11 mouse cellular contexts compared by ENCODE assay signal in genomic region chr2:24181683-24182331, GRCm38 (mm10). TPM values are rescaled to one million over a fixed set of nuclear protein-coding genes. Genes with fewer than 3 reads are reported as not detected.
DNase-seq lines count a peak whose midpoint lies in the region; ATAC-seq and TF ChIP-seq lines count a peak whose summit lies in the region.
"Not testable (repeated sequence)": the region's sequence is repeated elsewhere in the genome, so short reads cannot be mapped to it uniquely, and the experiment has no call there.
"Had no signal": no experiment of that assay in that cellular context is flagged by ENCODE, and none has a peak within 500 bp of the region (broad histone marks: within the 10 kb centered on the region; RNA-seq: fewer than 3 reads in every experiment).

No protein-coding gene starts in this region.

- not testable (repeated sequence) for H3K27ac ChIP-seq in ES-E14 (ENCODE audit: insufficient read depth, low read depth, low read length, poor library complexity, severe bottlenecking); forebrain, postnatal 0 days (ENCODE audit: low read depth, low read length); limb, embryonic 11.5 days (replicated peaks; ENCODE audit: low read depth, low read length)

- 9% methylated on average over 14 of the region's 14 CpGs for WGBS in forebrain, postnatal 0 days
- 18% methylated on average over 14 of the region's 14 CpGs for WGBS in limb, embryonic 11.5 days

- in situ Hi-C loops in ES-E14 (cut with MboI; ENCODE audit: low sequenced_read_pairs in 2 of 2, unreplicated experiment in 2 of 2): not testable (repeated sequence)

- not testable (repeated sequence) for H3K9ac ChIP-seq in ES-E14 (ENCODE audit: insufficient read depth, low read depth, low read length, poor library complexity, severe bottlenecking); forebrain, postnatal 0 days; limb, embryonic 11.5 days (ENCODE audit: low read length)

- not testable (repeated sequence) for H3K27me3 ChIP-seq in forebrain, postnatal 0 days (ENCODE audit: insufficient read depth, low read length); limb, embryonic 11.5 days (ENCODE audit: control insufficient read depth, insufficient read depth, low read length)

- not testable (repeated sequence) for H3K4me1 ChIP-seq in ES-E14 (ENCODE audit: control insufficient read depth in 2 of 2, insufficient read depth in 2 of 2, low read length in 2 of 2, poor library complexity in 1 of 2); forebrain, postnatal 0 days (ENCODE audit: insufficient read depth); limb, embryonic 11.5 days (ENCODE audit: control insufficient read depth, insufficient read depth, low read length)

- peak; percentile 29 for DNase-seq in ES-E14 (ENCODE audit: low read depth, low spot score)
- DNase-seq in cerebellum, postnatal 10 days: peak; percentile 54 to 65
- peak; percentile 63 for DNase-seq in forebrain, postnatal 0 days
- DNase-seq in heart, postnatal 10 days: peak; percentile 8 to 22
- peak; percentile 64 for DNase-seq in kidney, postnatal 10 days
- peak; percentile 68 for DNase-seq in limb, embryonic 11.5 days (ENCODE audit: low spot score)
- peak; percentile 43 to 64 for DNase-seq in right cerebral cortex, adult 2 months (ENCODE audit: low spot score in 2 of 2)

- peak; percentile 67 for TF ChIP-seq CTCF in forebrain, postnatal 0 days (IDR thresholded peaks at IDR 0.05; ENCODE audit: low read depth)

- H3K4me3 ChIP-seq in ES-E14 (ENCODE audit: insufficient read depth in 1 of 2, low read depth in 1 of 2, low read length in 2 of 2, poor library complexity in 1 of 2, severe bottlenecking in 1 of 2): 0 out of 4 replicates have a peak overlapping the region, but pooled peaks of 1 of the 2 experiments have one; percentile 24
- not testable (repeated sequence) for H3K4me3 ChIP-seq in forebrain, postnatal 0 days (ENCODE audit: low read depth, low read length); limb, embryonic 11.5 days (ENCODE audit: low read depth, low read length)

- intact Hi-C loops in heart, postnatal 10 days (cut with DNase I): not testable (repeated sequence)

- not testable (repeated sequence) for H3K9me3 ChIP-seq in ES-E14 (ENCODE audit: control insufficient read depth, insufficient read depth, low read depth, low read length); forebrain, postnatal 0 days (ENCODE audit: low read length); limb, embryonic 11.5 days (ENCODE audit: control insufficient read depth, low read length)

- ATAC-seq in forebrain, postnatal 0 days: peak; percentile 77
- ATAC-seq in limb, embryonic 11.5 days (ENCODE audit: insufficient number of reproducible peaks, low FRiP score, low TSS enrichment, low read depth): peak; percentile 50; the same call in 1 of the 2 replicates
- ATAC-seq in megakaryocyte-erythroid progenitor cell, adult 5-6 weeks (replicated peaks; ENCODE audit: low FRiP score, low TSS enrichment, poor library complexity, severe bottlenecking): peak; percentile 92

- not testable (repeated sequence) for H3K36me3 ChIP-seq in ES-E14 (ENCODE audit: control insufficient read depth, insufficient read depth, low read length, poor library complexity, severe bottlenecking); forebrain, postnatal 0 days (ENCODE audit: insufficient read depth); limb, embryonic 11.5 days (ENCODE audit: control insufficient read depth, insufficient read depth, low read length)

- peak overlapping the region; percentile 26; the same call in 1 of the 2 replicates for H3K4me2 ChIP-seq in forebrain, postnatal 0 days (ENCODE audit: low read depth)
- not testable (repeated sequence) for H3K4me2 ChIP-seq in limb, embryonic 11.5 days (ENCODE audit: low read depth, severe bottlenecking)

TF ChIP-seq in ES-E14, 5 proteins besides CTCF, POLR2A, EP300 and RAD21:
- TF ChIP-seq ZC3H11A (IDR thresholded peaks at IDR 0.05; ENCODE audit: borderline replicate concordance, low read depth, low read length): peak; percentile 39; the same call in 1 of the 2 replicates
TF ChIP-seq in ES-E14: peak in this region for 1; not testable (repeated sequence) for 4.

RNA-seq across cellular contexts. Expression of gene Il1f9, which starts 4.5 kb away (rescaled TPM):
- total RNA-seq in ES-E14 (2012; rRNA removed): not detected in 2 replicates
- total RNA-seq in forebrain, postnatal 0 days (2014; rRNA removed): not detected in 2 replicates
- not detected in 2 replicates for polyA plus RNA-seq in forebrain, postnatal 0 days (2015; fragmentation: Nextera tagmentation; extraction: Ambion mirVana)
- total RNA-seq in heart, postnatal 10 days (2021): not detected
- not detected in 2 replicates for polyA plus RNA-seq in limb, embryonic 11.5 days (2014; fragmentation: Nextera tagmentation; extraction: Ambion mirVana)
- total RNA-seq in megakaryocyte-erythroid progenitor cell, adult 5-6 weeks (2014; fragmentation: Nextera tagmentation): not detected in 2 replicates
- total RNA-seq in megakaryocyte-erythroid progenitor cell, adult 5-6 weeks (2017): 0.47 TPM in 1 of 2 replicates, not detected in the other
- polyA plus RNA-seq: C2C12 had no signal

RNA-seq across cellular contexts. Expression of gene Il1f8, which starts 28.8 kb away (rescaled TPM):
- not detected in 2 replicates for total RNA-seq in ES-E14 (2012; rRNA removed)
- not detected in 2 replicates for total RNA-seq in forebrain, postnatal 0 days (2014; rRNA removed)
- polyA plus RNA-seq in forebrain, postnatal 0 days (2015; fragmentation: Nextera tagmentation; extraction: Ambion mirVana): not detected in 2 replicates
- total RNA-seq in heart, postnatal 10 days (2021): not detected
- not detected in 2 replicates for polyA plus RNA-seq in limb, embryonic 11.5 days (2014; fragmentation: Nextera tagmentation; extraction: Ambion mirVana)
- not detected in 2 replicates for total RNA-seq in megakaryocyte-erythroid progenitor cell, adult 5-6 weeks (2014; fragmentation: Nextera tagmentation)
- not detected in 2 replicates for total RNA-seq in megakaryocyte-erythroid progenitor cell, adult 5-6 weeks (2017)
- polyA plus RNA-seq: C2C12; macrophage; thymus, adult 2 months had no signal

RNA-seq across cellular contexts. Expression of gene Il1f6, which starts 33.4 kb away (rescaled TPM):
- total RNA-seq in ES-E14 (2012; rRNA removed): not detected in 2 replicates
- total RNA-seq in forebrain, postnatal 0 days (2014; rRNA removed): not detected in 2 replicates
- polyA plus RNA-seq in forebrain, postnatal 0 days (2015; fragmentation: Nextera tagmentation; extraction: Ambion mirVana): not detected in 2 replicates
- total RNA-seq in heart, postnatal 10 days (2021): not detected
- not detected in 2 replicates for polyA plus RNA-seq in limb, embryonic 11.5 days (2014; fragmentation: Nextera tagmentation; extraction: Ambion mirVana)
- total RNA-seq in megakaryocyte-erythroid progenitor cell, adult 5-6 weeks (2014; fragmentation: Nextera tagmentation): not detected in 2 replicates
- not detected in 2 replicates for total RNA-seq in megakaryocyte-erythroid progenitor cell, adult 5-6 weeks (2017)
- polyA plus RNA-seq: C2C12, macrophage had no signal

Comparison
In these comparisons a context has a peak if more than half of its experiments do, and no peak if none do; other contexts are left out.
1. DNase-seq: peak in every context shown above with its lines; median percentile 68 in limb, embryonic 11.5 days; 64 in kidney, postnatal 10 days; 63 in forebrain, postnatal 0 days; 60 in cerebellum, postnatal 10 days; 54 in right cerebral cortex, adult 2 months; 29 in ES-E14; 15 in heart, postnatal 10 days.